Mouse (Mus musculus) olfactory bulb, adult 2 months (tissue): ENCODE measurements around the gene Parl. TPM values are rescaled to one million over a fixed set of nuclear protein-coding genes. Genes with fewer than 3 reads are reported as not detected.

Experiments used
- H3K27ac ChIP-seq: fragments of 200-500 bp; 2 replicates; pipeline ENCODE4 v1.5.1; 2012; ENCODE audit warnings: low read depth, low read length; ENCODE audit not compliant: insufficient read depth
- H3K4me1 ChIP-seq: fragments of 200-500 bp; 2 replicates; pipeline ENCODE4 v1.6.1; 2012; ENCODE audit warnings: low read length; ENCODE audit not compliant: control insufficient read depth, insufficient read depth
- H3K4me3 ChIP-seq: fragments of 200-500 bp; 2 replicates; pipeline ENCODE4 v1.5.1; 2012; ENCODE audit warnings: mild to moderate bottlenecking, low read depth, low read length, moderate library complexity; ENCODE audit not compliant: insufficient read depth
- CTCF ChIP-seq: fragments of 200-500 bp; IDR thresholded peaks from 2 replicates; pipeline ENCODE4 v1.5.1; 2012; ENCODE audit warnings: low read depth, mild to moderate bottlenecking, low read length, moderate library complexity; ENCODE audit not compliant: insufficient read depth
- POLR2A ChIP-seq: fragments of 200-500 bp; IDR thresholded peaks from 2 replicates; pipeline ENCODE4 v1.6.1; 2012; ENCODE audit warnings: mild to moderate bottlenecking, low read depth, low read length, moderate library complexity; ENCODE audit not compliant: insufficient read depth
- WGBS: fragments of 180-500 bp; shearing (Covaris S2); methylation state at CpG from one replicate; pipeline ENCODE4 v1.1.7; 2018; 5-methylcytosine and 5-hydroxymethylcytosine counted together
- polyA plus RNA-seq: library from polyadenylated mRNA; stranded (reverse); fragments of >200 nt; gene quantifications from 2 replicates; pipeline ENCODE4 v1.2.4, GENCODE M21; 2012; ENCODE audit warnings: low replicate concordance; ENCODE audit not compliant: missing spikeins, insufficient read depth, insufficient read length

Gene Parl
- polyA plus RNA-seq, 1 experiment: not detected

DNA sequence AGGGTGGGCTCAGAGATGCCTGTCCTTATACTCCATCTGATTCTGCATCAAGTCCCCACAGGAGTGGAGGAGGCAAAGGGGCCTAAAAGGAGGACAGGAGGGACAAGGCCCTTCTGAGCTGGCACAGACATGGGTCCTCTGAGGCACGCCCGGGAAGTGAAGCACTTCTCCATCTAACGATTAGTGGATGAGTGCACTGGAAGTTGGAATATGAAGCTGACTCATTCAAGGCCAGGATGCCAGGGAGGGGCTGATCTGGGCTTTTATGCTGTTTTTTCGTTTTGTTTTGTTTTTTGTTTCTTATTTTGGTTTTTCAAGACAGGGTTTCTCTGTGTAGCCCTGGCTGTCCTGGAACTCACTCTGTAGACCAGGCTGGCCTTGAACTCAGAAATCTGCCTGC is 13.1 kb upstream of the Parl start:
- WGBS: 86% methylated on average over 4 of the region's 4 CpGs
- no peaks in the 10 kb centered on the region for H3K4me1 ChIP-seq
- no peak overlapping the region for H3K27ac ChIP-seq
- TF ChIP-seq CTCF: no peak
- no peak for TF ChIP-seq POLR2A
- H3K4me3 ChIP-seq: no peak overlapping the region

DNA sequence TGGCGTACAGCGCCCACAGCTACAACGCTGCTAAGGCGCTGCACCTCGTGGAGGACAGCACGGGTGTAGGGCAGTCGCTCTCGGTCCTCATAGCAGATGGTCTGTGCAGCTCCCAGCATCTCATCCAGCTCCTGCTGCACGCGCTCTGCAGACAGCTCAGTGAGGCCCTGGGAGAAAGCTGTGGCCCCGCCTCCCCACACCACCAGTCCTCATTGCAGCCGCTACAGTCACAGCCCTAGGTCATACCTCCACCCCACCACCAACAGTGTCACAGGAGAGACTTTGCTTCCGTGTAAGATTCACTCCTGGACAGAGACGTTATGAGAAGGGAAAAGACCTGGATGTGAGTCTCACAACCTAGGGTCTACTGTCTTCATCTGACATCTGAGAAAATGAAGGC is 10.1 kb upstream of the Parl start:
- 75% methylated on average over 14 of the region's 14 CpGs for WGBS
- TF ChIP-seq CTCF: no peak
- TF ChIP-seq POLR2A: no peak
- Histone ChIP-seq H3K4me3 (no peak overlapping the region), H3K4me1 (no peaks in the 10 kb centered on the region), H3K27ac (no peak overlapping the region)

DNA sequence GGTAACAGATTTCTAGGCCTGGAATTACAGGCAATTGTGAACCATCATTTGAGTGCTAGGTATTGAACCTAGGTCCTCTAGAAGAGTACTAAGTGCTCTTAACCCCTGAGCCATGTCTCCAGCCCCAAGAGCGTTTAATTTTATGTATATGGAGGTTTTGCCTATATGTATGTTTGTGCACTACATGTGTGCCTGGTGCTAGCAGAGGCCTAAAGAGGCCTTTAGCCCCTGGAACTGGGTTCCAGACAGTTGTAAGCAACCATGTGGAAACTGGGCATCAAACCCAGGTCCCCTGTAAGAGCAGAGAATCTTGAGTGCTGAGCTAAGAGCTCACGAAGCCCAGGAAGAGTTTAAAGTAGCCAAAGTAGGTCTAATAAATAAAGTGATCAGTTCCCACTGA is 2.1 kb downstream of the Parl start:
- no peak overlapping the region for H3K27ac ChIP-seq
- H3K4me3 ChIP-seq: no peak overlapping the region
- no peaks in the 10 kb centered on the region for H3K4me1 ChIP-seq
- no peak for TF ChIP-seq CTCF
- no peak for TF ChIP-seq POLR2A
- WGBS: 95% methylated on average over 2 of the region's 2 CpGs

DNA sequence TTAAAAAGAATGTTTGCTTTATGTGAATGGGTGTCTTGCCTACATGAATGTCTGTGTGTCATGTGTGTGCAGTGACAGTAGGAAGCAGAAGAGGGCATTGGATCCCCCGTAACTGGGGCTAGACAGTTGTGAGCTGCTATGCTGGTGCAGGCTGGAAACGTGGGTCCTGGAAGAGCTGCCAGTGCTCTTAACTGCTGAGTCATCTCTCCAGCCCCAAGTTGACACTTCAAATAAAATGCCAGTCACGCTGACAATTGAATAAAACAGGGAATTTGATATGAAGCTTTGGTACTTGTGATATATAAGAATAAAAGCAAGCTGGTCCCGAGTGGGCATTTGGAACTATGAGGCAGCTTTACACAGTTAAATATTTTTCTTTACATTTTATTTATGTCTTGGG is 21.9 kb downstream of the Parl start:
- no peaks in the 10 kb centered on the region for H3K4me1 ChIP-seq
- 74% methylated on average over 4 of the region's 4 CpGs for WGBS
- H3K27ac ChIP-seq: no peak overlapping the region
- no peak overlapping the region for H3K4me3 ChIP-seq
- no peak for TF ChIP-seq CTCF
- TF ChIP-seq POLR2A: no peak

DNA sequence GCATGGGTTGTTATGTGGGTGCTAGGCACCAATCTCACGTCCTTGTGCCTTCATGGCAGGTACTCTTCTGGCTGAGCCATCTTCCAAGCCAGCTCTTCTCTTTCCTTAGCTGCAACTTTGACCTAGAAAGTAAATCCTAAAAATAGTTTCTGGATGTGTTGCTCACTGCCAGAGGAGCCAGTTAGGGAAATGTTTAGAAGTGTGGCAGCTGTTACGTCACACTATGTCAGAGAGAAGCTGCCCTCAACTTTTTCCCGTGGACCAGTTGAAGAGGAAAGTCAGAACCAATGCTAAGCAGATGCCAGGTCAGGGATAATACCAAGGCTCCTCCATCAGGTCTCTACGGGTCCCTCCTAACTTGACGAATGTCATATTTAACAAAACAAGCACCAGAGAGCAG is 22.8 kb downstream of the Parl start:
- 88% methylated on average over 5 of the region's 5 CpGs for WGBS
- no peak overlapping the region for H3K27ac ChIP-seq

DNA sequence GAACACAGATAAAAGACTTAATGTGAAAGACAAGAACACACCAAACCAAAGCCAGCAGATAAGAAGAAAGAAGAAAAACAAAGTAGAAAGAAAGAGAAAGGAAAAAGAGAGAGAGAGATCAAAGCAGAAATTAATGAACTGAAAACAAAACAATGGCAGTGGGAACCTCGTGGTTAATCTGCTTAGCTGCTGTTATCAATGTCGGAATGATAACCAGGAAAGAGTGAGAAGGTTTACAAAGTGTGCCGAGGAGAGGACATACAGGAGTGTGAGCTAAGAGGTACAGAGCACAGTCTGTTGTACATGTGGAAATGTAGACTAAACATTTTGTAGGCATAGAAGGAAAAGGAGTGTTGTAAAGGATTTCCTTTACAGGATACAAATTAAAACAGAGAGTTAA is 29.2 kb downstream of the Parl start:
- no peak for TF ChIP-seq POLR2A
- TF ChIP-seq CTCF: no peak
- 24% methylated on average over 3 of the region's 3 CpGs for WGBS
- H3K4me1 ChIP-seq: no peaks in the 10 kb centered on the region

More for the DNA sequence above, 22.8 kb downstream of the Parl start:
- no peak for TF ChIP-seq CTCF
- Histone ChIP-seq H3K4me1 (no peaks in the 10 kb centered on the region), H3K4me3 (no peak overlapping the region)

DNA sequence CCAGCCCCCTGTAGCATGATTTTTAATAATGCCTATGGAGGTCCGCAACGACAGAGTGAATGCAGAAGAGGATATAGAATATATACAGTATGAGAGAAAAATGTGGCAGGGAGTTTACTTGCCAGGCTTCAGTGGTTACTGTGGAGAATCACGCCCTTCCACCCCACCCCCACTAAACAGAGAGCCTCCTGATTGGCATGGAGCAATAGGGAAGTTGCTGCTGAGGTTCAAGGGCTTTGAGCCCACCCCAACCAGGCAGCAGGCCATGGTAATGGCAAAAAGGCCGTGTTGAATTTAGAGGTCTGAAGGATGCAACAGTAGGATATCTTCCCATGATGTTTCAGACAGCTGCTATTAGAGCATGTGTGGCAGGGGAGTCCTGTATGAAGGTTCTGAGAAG is 30.8 kb downstream of the Parl start:
- H3K4me3 ChIP-seq: no peak overlapping the region
- TF ChIP-seq POLR2A: no peak
- TF ChIP-seq CTCF: no peak
- no peak overlapping the region for H3K27ac ChIP-seq
- H3K4me1 ChIP-seq: no peaks in the 10 kb centered on the region
- WGBS: 87% methylated on average over 4 of the region's 4 CpGs

More for the DNA sequence above, 29.2 kb downstream of the Parl start:
- H3K27ac ChIP-seq: no peak overlapping the region
- H3K4me3 ChIP-seq: no peak overlapping the region

DNA sequence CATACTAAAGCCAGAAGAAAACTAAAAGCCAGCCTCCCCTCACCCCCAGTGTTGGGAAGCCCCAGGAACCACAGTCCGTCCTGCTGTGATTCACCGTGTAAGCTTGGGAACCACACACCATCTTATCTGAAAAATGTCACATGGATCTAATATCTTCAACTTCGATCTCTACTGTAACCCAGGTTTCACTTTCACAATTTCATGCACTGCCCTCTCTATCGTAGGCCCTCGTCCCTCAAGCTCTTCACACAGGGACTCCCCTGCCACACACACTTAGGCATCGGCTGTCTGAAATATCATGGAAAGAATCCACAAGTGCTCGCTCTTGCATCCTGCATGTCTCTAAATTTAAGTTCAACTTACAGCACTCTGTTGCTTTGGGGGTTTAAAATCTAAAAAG is 37.1 kb downstream of the Parl start:
- WGBS: 85% methylated on average over 7 of the region's 7 CpGs
- Histone ChIP-seq H3K27ac (no peak overlapping the region), H3K4me3 (no peak overlapping the region), H3K4me1 (no peaks in the 10 kb centered on the region)
- TF ChIP-seq CTCF: no peak
- no peak for TF ChIP-seq POLR2A

DNA sequence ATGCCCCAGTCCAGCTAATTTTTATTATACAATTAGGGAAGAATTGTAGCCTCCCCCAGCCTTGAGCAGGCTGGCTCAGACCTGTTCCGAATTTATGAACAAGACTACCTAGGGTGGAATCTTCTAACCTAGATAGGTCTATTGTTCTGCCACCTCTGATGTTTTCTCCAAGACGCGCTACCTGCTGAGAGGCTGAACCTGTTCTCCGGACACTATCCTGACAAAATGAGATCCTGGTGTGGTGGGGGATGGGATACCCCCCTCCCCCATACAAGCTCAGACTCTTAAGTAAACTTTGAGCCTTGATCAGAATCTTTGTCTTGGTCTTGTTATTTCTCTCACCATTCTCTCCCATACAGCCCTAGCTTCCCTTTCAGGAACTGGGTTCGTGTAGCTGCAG is 44.3 kb downstream of the Parl start:
- no peak overlapping the region for H3K27ac ChIP-seq
- TF ChIP-seq POLR2A (no peak), CTCF (no peak)
- H3K4me3 ChIP-seq: no peak overlapping the region
- WGBS: 84% methylated on average over 5 of the region's 5 CpGs
- H3K4me1 ChIP-seq: no peaks in the 10 kb centered on the region
